Mouse (Mus musculus) heart, embryonic 13.5 days (tissue): ENCODE measurements around the gene Grk3. TPM values are rescaled to one million over a fixed set of nuclear protein-coding genes. Genes with fewer than 3 reads are reported as not detected.

Experiments used
- ATAC-seq: fragments of 200-750 bp; cut with Nextera tagmentation; 2 replicates; pipeline ENCODE4 v1.8.0; 2017; ENCODE audit warnings: moderate TSS enrichment; ENCODE audit not compliant: insufficient number of reproducible peaks, low FRiP score, low TSS enrichment; ENCODE audit errors: extremely low read depth
- H3K27ac ChIP-seq: fragments of 300-500 bp; sonication (generic); replicated peaks from 2 replicates; pipeline ENCODE4 v1.5.1; 2015; ENCODE audit warnings: moderate library complexity, mild to moderate bottlenecking, inconsistent platforms
- H3K27me3 ChIP-seq: fragments of 300-500 bp; sonication (generic); replicated peaks from 2 replicates; pipeline ENCODE4 v1.6.1; 2015; ENCODE audit warnings: mild to moderate bottlenecking, inconsistent platforms
- H3K36me3 ChIP-seq: fragments of 300-500 bp; sonication (generic); 2 replicates; pipeline ENCODE4 v1.6.1; 2015; ENCODE audit warnings: mild to moderate bottlenecking, inconsistent platforms
- H3K4me1 ChIP-seq: fragments of 300-500 bp; sonication (generic); 2 replicates; pipeline ENCODE4 v1.6.1; 2015; ENCODE audit warnings: inconsistent platforms
- H3K4me2 ChIP-seq: fragments of 300-500 bp; sonication (generic); 2 replicates; pipeline ENCODE4 v1.6.1; 2015; ENCODE audit warnings: inconsistent platforms, mild to moderate bottlenecking, moderate library complexity
- H3K4me3 ChIP-seq: fragments of 300-500 bp; sonication (generic); 2 replicates; pipeline ENCODE4 v1.5.1; 2015; ENCODE audit warnings: moderate library complexity, mild to moderate bottlenecking, inconsistent platforms
- H3K9ac ChIP-seq: fragments of 300-500 bp; sonication (generic); 2 replicates; pipeline ENCODE4 v1.6.1; 2015; ENCODE audit warnings: inconsistent platforms, mild to moderate bottlenecking, moderate library complexity
- H3K9me3 ChIP-seq: fragments of 300-500 bp; sonication (generic); 2 replicates; pipeline ENCODE4 v1.6.1; 2016; ENCODE audit warnings: inconsistent platforms
- WGBS: fragments of 180-500 bp; shearing (Covaris S2); methylation state at CpG from one replicate; pipeline ENCODE4 v1.1.7; 2015; ENCODE audit warnings: mixed read lengths; 5-methylcytosine and 5-hydroxymethylcytosine counted together
- polyA plus RNA-seq: library from polyadenylated mRNA; unstranded; fragments of >200 nt; fragmentation: Nextera tagmentation; extraction: Ambion mirVana; gene quantifications from 2 replicates; pipeline ENCODE4 v1.2.1, GENCODE M21; 2015

Gene Grk3
- polyA plus RNA-seq, 1 experiment from 2014 or later, result 12.3 TPM

DNA sequence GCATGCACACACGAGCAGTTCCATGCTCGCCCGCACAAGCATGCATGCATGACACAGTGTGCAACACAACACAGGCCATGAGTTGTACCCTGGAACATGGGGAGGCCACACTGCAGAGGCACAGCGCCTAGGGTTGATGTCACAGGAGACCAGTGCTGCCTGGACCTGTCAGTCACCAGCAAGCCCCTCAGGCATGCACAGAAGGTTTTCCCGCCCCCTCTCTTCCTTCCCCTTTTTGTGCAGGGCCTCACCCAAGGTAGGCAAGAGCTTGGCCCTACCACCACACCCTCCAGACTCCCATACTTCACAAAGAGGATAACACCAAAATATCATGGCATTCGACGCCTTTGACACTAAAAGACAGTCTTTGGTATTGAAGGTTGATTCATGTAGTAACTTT, 8.6 kb downstream of the Grk3 start:
- no peak for ATAC-seq
- H3K36me3 ChIP-seq, result no peaks in the 10 kb centered on the region
- no peak overlapping the region for H3K27ac ChIP-seq
- H3K4me3 ChIP-seq, result no peak overlapping the region
- WGBS, result 77% methylated on average over 7 of the region's 7 CpGs
- no peaks in the 10 kb centered on the region for H3K9me3 ChIP-seq
- no peak overlapping the region for H3K9ac ChIP-seq
- H3K4me1 ChIP-seq, result peaks cover 60% of the 10 kb centered on the region
- H3K27me3 ChIP-seq, result no peaks in the 10 kb centered on the region
- H3K4me2 ChIP-seq, result no peak overlapping the region

DNA sequence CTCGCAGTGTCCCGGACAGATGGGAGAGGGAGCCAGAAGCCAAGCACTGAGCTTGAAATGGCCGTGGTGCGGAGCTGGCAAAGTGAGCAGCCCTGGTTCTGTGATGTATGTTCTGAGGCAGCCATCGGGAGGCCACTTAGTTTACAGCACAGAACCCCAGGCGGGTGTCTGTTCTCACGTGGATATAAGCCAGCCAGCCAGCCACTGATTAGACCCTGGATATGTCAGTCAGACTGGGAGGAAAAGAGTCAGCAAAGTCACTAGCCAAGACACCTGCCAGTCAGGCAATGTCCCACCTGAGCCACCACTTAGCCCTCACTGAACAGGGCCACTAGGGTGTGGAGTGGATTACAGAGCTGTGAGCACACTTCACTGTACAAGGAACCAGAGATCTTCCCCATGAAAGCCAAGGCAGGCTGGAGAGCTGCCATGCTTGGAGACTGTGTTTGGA, 9.6 kb downstream of the Grk3 start:
- no peak for ATAC-seq
- Histone ChIP-seq H3K27me3 (no peaks in the 10 kb centered on the region), H3K4me2 (no peak overlapping the region), H3K9me3 (no peaks in the 10 kb centered on the region), H3K36me3 (no peaks in the 10 kb centered on the region), H3K4me1 (peaks cover 63% of the 10 kb centered on the region), H3K9ac (no peak overlapping the region), H3K27ac (no peak overlapping the region), H3K4me3 (no peak overlapping the region)
- 63% methylated on average over 7 of the region's 7 CpGs for WGBS

- no peak overlapping the region for H3K4me2 ChIP-seq
- H3K27me3 ChIP-seq, result no peaks in the 10 kb centered on the region
- ATAC-seq, result no peak
- WGBS, result 43% methylated on average over 5 of the region's 5 CpGs
- H3K36me3 ChIP-seq, result no peaks in the 10 kb centered on the region
- no peak overlapping the region for H3K4me3 ChIP-seq
- peaks cover 35% of the 10 kb centered on the region for H3K4me1 ChIP-seq
- H3K27ac ChIP-seq, result no peak overlapping the region
- H3K9me3 ChIP-seq, result no peaks in the 10 kb centered on the region
- H3K9ac ChIP-seq, result peak overlapping the region; percentile 37; the same call in 1 of the 2 replicates
Measured at GRCm38 (mm10) chr5:113002821-113003380, 12.7 kb downstream of the Grk3 start.

- ATAC-seq, result no peak
- H3K27ac ChIP-seq, result no peak overlapping the region
- peaks cover 11% of the 10 kb centered on the region for H3K36me3 ChIP-seq
- no peak overlapping the region for H3K4me3 ChIP-seq
- H3K9me3 ChIP-seq, result no peaks in the 10 kb centered on the region
- H3K4me2 ChIP-seq, result no peak overlapping the region
- no peak overlapping the region for H3K9ac ChIP-seq
- no peaks in the 10 kb centered on the region for H3K27me3 ChIP-seq
- 74% methylated on average over 8 of the region's 8 CpGs for WGBS
- H3K4me1 ChIP-seq, result peaks cover 12% of the 10 kb centered on the region
Measured at GRCm38 (mm10) chr5:112999227-112999626, 16.4 kb downstream of the Grk3 start.

GRCm38 (mm10) chr5:112997516-112998186, 17.9 kb downstream of the Grk3 start:
- Histone ChIP-seq H3K36me3 (peaks cover 11% of the 10 kb centered on the region), H3K27ac (no peak overlapping the region), H3K4me3 (no peak overlapping the region), H3K9me3 (no peaks in the 10 kb centered on the region), H3K4me1 (peaks cover 6% of the 10 kb centered on the region), H3K4me2 (no peak overlapping the region), H3K9ac (no peak overlapping the region), H3K27me3 (no peaks in the 10 kb centered on the region)
- 73% methylated on average over 5 of the region's 5 CpGs for WGBS
- ATAC-seq, result no peak

DNA sequence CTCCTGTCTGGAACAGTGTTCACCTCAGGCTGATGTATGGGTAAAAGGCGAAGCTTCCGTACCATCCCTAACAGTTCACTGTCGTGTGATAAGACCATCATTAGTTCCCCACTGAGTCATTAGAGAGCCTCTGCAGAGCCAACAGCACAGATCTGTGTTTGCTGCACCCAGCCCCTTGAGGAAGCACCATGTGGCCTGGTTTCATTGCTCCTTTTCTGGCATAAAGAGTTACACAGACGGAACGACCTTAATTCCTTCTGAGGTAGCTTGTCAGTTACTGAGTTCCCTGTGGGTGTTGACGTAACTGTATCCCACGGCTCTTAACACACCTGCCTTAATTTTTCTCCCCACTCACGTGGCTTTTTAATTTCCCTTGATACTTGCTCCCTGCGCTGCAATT, 24.3 kb downstream of the Grk3 start:
- Histone ChIP-seq H3K4me2 (no peak overlapping the region), H3K27me3 (no peaks in the 10 kb centered on the region), H3K9ac (no peak overlapping the region), H3K9me3 (no peaks in the 10 kb centered on the region), H3K27ac (no peak overlapping the region), H3K36me3 (peaks cover 19% of the 10 kb centered on the region), H3K4me3 (no peak overlapping the region), H3K4me1 (no peaks in the 10 kb centered on the region)
- 84% methylated on average over 9 of the region's 9 CpGs for WGBS
- ATAC-seq, result no peak

GRCm38 (mm10) chr5:112981931-112982330, 33.7 kb downstream of the Grk3 start:
- 86% methylated on average over 6 of the region's 6 CpGs for WGBS
- no peaks in the 10 kb centered on the region for H3K27me3 ChIP-seq
- no peak overlapping the region for H3K4me2 ChIP-seq
- H3K36me3 ChIP-seq, result peaks cover 18% of the 10 kb centered on the region
- peaks cover 11% of the 10 kb centered on the region for H3K4me1 ChIP-seq
- H3K27ac ChIP-seq, result no peak overlapping the region
- no peak overlapping the region for H3K4me3 ChIP-seq
- no peak for ATAC-seq
- no peak overlapping the region for H3K9ac ChIP-seq
- no peaks in the 10 kb centered on the region for H3K9me3 ChIP-seq

DNA sequence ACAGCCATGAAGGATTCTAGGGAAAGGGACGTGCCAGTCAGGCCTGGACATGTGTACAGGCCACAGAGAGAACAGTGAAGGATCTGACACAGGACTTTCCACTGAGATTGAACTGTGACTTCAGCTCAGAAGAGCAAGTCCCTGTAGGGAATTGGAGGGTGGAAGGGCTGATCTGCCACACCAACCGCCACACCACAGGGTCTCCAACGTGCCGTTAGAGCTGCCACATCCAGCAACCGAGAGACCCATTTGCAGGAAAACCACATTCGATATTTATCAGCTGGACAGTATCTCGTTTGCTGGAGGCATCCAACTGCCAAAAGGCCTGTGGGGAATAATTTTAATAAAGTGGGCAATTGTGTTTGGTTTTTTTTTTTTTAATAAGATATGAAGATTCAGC, 35.9 kb downstream of the Grk3 start:
- ATAC-seq, result no peak
- no peak overlapping the region for H3K9ac ChIP-seq
- peaks cover 18% of the 10 kb centered on the region for H3K36me3 ChIP-seq
- WGBS, result 76% methylated on average over 7 of the region's 7 CpGs
- H3K4me1 ChIP-seq, result peaks cover 18% of the 10 kb centered on the region
- H3K27me3 ChIP-seq, result no peaks in the 10 kb centered on the region
- no peaks in the 10 kb centered on the region for H3K9me3 ChIP-seq
- no peak overlapping the region for H3K4me3 ChIP-seq
- no peak overlapping the region for H3K4me2 ChIP-seq
- H3K27ac ChIP-seq, result no peak overlapping the region

GRCm38 (mm10) chr5:112979195-112979594, 36.4 kb downstream of the Grk3 start:
- H3K27me3 ChIP-seq, result no peaks in the 10 kb centered on the region
- H3K9me3 ChIP-seq, result no peaks in the 10 kb centered on the region
- H3K36me3 ChIP-seq, result peaks cover 18% of the 10 kb centered on the region
- no peak overlapping the region for H3K4me2 ChIP-seq
- H3K4me3 ChIP-seq, result no peak overlapping the region
- no peak for ATAC-seq
- peaks cover 18% of the 10 kb centered on the region for H3K4me1 ChIP-seq
- 81% methylated on average over 9 of the region's 9 CpGs for WGBS
- no peak overlapping the region for H3K27ac ChIP-seq
- no peak overlapping the region for H3K9ac ChIP-seq

- WGBS, result 30% methylated on average over 5 of the region's 5 CpGs
- ATAC-seq, result no peak
Measured at GRCm38 (mm10) chr5:112977089-112977488, 38.5 kb downstream of the Grk3 start.

DNA sequence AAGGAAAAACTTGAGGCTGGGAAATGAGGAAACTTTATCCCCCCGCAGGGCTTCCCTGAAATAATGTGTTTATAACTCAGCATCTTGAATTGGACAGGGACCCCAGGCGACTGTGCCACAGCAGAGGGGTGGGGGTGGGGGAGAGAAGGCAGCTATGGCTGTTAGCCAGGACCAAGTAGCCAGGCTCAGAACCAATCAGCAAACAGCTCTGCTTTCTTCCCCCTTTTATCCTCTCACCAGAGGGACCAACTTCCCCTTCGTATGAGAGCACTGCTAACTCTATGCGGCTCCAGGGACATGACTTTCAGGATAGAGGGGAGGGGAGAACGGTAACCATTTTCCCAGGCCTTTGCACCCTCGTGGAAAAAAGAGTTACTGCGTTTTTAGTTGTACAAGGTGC, 42.0 kb downstream of the Grk3 start:
- ATAC-seq, result no peak
- Histone ChIP-seq H3K4me1 (peaks cover 37% of the 10 kb centered on the region), H3K9me3 (no peaks in the 10 kb centered on the region), H3K36me3 (peaks cover 3% of the 10 kb centered on the region; the same call in 1 of the 2 replicates), H3K4me2 (no peak overlapping the region), H3K4me3 (no peak overlapping the region), H3K27ac (no peak overlapping the region), H3K27me3 (no peaks in the 10 kb centered on the region), H3K9ac (no peak overlapping the region)
- 56% methylated on average over 7 of the region's 7 CpGs for WGBS

More at GRCm38 (mm10) chr5:112977089-112977488, 38.5 kb downstream of the Grk3 start:
- Histone ChIP-seq H3K9ac (no peak overlapping the region), H3K4me1 (peaks cover 27% of the 10 kb centered on the region), H3K4me3 (no peak overlapping the region), H3K9me3 (no peaks in the 10 kb centered on the region), H3K27ac (peak overlapping the region; percentile 60), H3K27me3 (no peaks in the 10 kb centered on the region), H3K4me2 (no peak overlapping the region), H3K36me3 (peaks cover 18% of the 10 kb centered on the region)

GRCm38 (mm10) chr5:112972297-112972696, 43.3 kb downstream of the Grk3 start:
- no peak overlapping the region for H3K4me2 ChIP-seq
- no peak overlapping the region for H3K9ac ChIP-seq
- H3K4me3 ChIP-seq, result no peak overlapping the region
- H3K36me3 ChIP-seq, result no peaks in the 10 kb centered on the region
- no peak overlapping the region for H3K27ac ChIP-seq
- H3K9me3 ChIP-seq, result no peaks in the 10 kb centered on the region
- ATAC-seq, result no peak
- peaks cover 31% of the 10 kb centered on the region for H3K4me1 ChIP-seq
- no peaks in the 10 kb centered on the region for H3K27me3 ChIP-seq
- WGBS, result 73% methylated on average over 12 of the region's 12 CpGs
